Mouse (Mus musculus): Measurements from ENCODE around the gene Gjc3. TPM values are rescaled to one million over a fixed set of nuclear protein-coding genes. Genes with fewer than 3 reads are reported as not detected.
"Not testable (repeated sequence)": the region's sequence is repeated elsewhere in the genome, so short reads cannot be mapped to it uniquely, and the experiment has no call there.

The Gjc3 gene
- polyA plus RNA-seq, 1 experiment = 0.02 TPM

GRCm38 (mm10) chr5:137940948-137941347 is 21.9 kb downstream of the Gjc3 start:
- no peaks in the 10 kb centered on the region for H3K27me3 ChIP-seq (ENCODE audit: control insufficient read depth, insufficient read depth, low read length)
- H3K27ac ChIP-seq (ENCODE audit: control insufficient read depth, insufficient read depth, low read depth, low read length) = no peak overlapping the region
- no peaks in the 10 kb centered on the region for H3K4me1 ChIP-seq (ENCODE audit: control insufficient read depth, insufficient read depth, low read length)
- no peaks in the 10 kb centered on the region for H3K36me3 ChIP-seq (ENCODE audit: control insufficient read depth, insufficient read depth, low read length)
- no peak for TF ChIP-seq CTCF (IDR thresholded peaks at IDR 0.05; ENCODE audit: control insufficient read depth, insufficient read depth, insufficient replicate concordance, low read depth, low read length)
- TF ChIP-seq POLR2A (IDR thresholded peaks at IDR 0.05; ENCODE audit: control insufficient read depth, low read depth, low read length) = no peak
- H3K4me3 ChIP-seq (ENCODE audit: control insufficient read depth, low read depth, low read length) = no peak overlapping the region

- Histone ChIP-seq H3K4me1 (ENCODE audit: control insufficient read depth, insufficient read depth, low read length) (no peaks in the 10 kb centered on the region), H3K27ac (ENCODE audit: control insufficient read depth, insufficient read depth, low read depth, low read length) (no peak overlapping the region), H3K27me3 (ENCODE audit: control insufficient read depth, insufficient read depth, low read length) (no peaks in the 10 kb centered on the region), H3K4me3 (ENCODE audit: control insufficient read depth, low read depth, low read length) (no peak overlapping the region), H3K36me3 (ENCODE audit: control insufficient read depth, insufficient read depth, low read length) (no peaks in the 10 kb centered on the region)
- TF ChIP-seq CTCF (IDR thresholded peaks at IDR 0.05; ENCODE audit: control insufficient read depth, insufficient read depth, insufficient replicate concordance, low read depth, low read length) = no peak
- TF ChIP-seq POLR2A (IDR thresholded peaks at IDR 0.05; ENCODE audit: control insufficient read depth, low read depth, low read length) = no peak
Measured at GRCm38 (mm10) chr5:137937238-137937637, 25.7 kb downstream of the Gjc3 start.

GRCm38 (mm10) chr5:137936486-137936885 is 26.4 kb downstream of the Gjc3 start:
- no peak overlapping the region for H3K27ac ChIP-seq (ENCODE audit: control insufficient read depth, insufficient read depth, low read depth, low read length)
- TF ChIP-seq CTCF (IDR thresholded peaks at IDR 0.05; ENCODE audit: control insufficient read depth, insufficient read depth, insufficient replicate concordance, low read depth, low read length) (no peak), POLR2A (IDR thresholded peaks at IDR 0.05; ENCODE audit: control insufficient read depth, low read depth, low read length) (no peak)
- H3K36me3 ChIP-seq (ENCODE audit: control insufficient read depth, insufficient read depth, low read length) = no peaks in the 10 kb centered on the region
- no peaks in the 10 kb centered on the region for H3K27me3 ChIP-seq (ENCODE audit: control insufficient read depth, insufficient read depth, low read length)
- no peaks in the 10 kb centered on the region for H3K4me1 ChIP-seq (ENCODE audit: control insufficient read depth, insufficient read depth, low read length)
- no peak overlapping the region for H3K4me3 ChIP-seq (ENCODE audit: control insufficient read depth, low read depth, low read length)

GRCm38 (mm10) chr5:137933934-137934333 is 29.0 kb downstream of the Gjc3 start:
- H3K4me3 ChIP-seq (ENCODE audit: control insufficient read depth, low read depth, low read length); H3K27me3 ChIP-seq (ENCODE audit: control insufficient read depth, insufficient read depth, low read length); H3K27ac ChIP-seq (ENCODE audit: control insufficient read depth, insufficient read depth, low read depth, low read length); H3K36me3 ChIP-seq (ENCODE audit: control insufficient read depth, insufficient read depth, low read length); H3K4me1 ChIP-seq (ENCODE audit: control insufficient read depth, insufficient read depth, low read length): not testable (repeated sequence)

- no peak overlapping the region for H3K4me3 ChIP-seq (ENCODE audit: control insufficient read depth, low read depth, low read length)
- no peaks in the 10 kb centered on the region for H3K36me3 ChIP-seq (ENCODE audit: control insufficient read depth, insufficient read depth, low read length)
- no peak for TF ChIP-seq CTCF (IDR thresholded peaks at IDR 0.05; ENCODE audit: control insufficient read depth, insufficient read depth, insufficient replicate concordance, low read depth, low read length)
- TF ChIP-seq POLR2A (IDR thresholded peaks at IDR 0.05; ENCODE audit: control insufficient read depth, low read depth, low read length) = no peak
- H3K27ac ChIP-seq (ENCODE audit: control insufficient read depth, insufficient read depth, low read depth, low read length) = no peak overlapping the region
- no peaks in the 10 kb centered on the region for H3K27me3 ChIP-seq (ENCODE audit: control insufficient read depth, insufficient read depth, low read length)
- H3K4me1 ChIP-seq (ENCODE audit: control insufficient read depth, insufficient read depth, low read length) = peaks cover 3% of the 10 kb centered on the region; the same call in 1 of the 2 replicates
Measured at GRCm38 (mm10) chr5:137928439-137928838, 34.5 kb downstream of the Gjc3 start.

- H3K4me3 ChIP-seq (ENCODE audit: control insufficient read depth, low read depth, low read length) = no peak overlapping the region
- no peak overlapping the region for H3K27ac ChIP-seq (ENCODE audit: control insufficient read depth, insufficient read depth, low read depth, low read length)
- H3K36me3 ChIP-seq (ENCODE audit: control insufficient read depth, insufficient read depth, low read length) = no peaks in the 10 kb centered on the region
- H3K4me1 ChIP-seq (ENCODE audit: control insufficient read depth, insufficient read depth, low read length) = no peaks in the 10 kb centered on the region
- H3K27me3 ChIP-seq (ENCODE audit: control insufficient read depth, insufficient read depth, low read length) = no peaks in the 10 kb centered on the region
- TF ChIP-seq POLR2A (IDR thresholded peaks at IDR 0.05; ENCODE audit: control insufficient read depth, low read depth, low read length) (no peak), CTCF (IDR thresholded peaks at IDR 0.05; ENCODE audit: control insufficient read depth, insufficient read depth, insufficient replicate concordance, low read depth, low read length) (no peak)
Measured at GRCm38 (mm10) chr5:137922171-137922570, 40.7 kb downstream of the Gjc3 start.

GRCm38 (mm10) chr5:137921532-137921931 is 41.4 kb downstream of the Gjc3 start, which contains the start of gene Cyp3a13:
TSS of gene Cyp3a13 (minus strand) at chr5:137921619.
- TF ChIP-seq POLR2A (IDR thresholded peaks at IDR 0.05; ENCODE audit: control insufficient read depth, low read depth, low read length) = no peak
- no peak for TF ChIP-seq CTCF (IDR thresholded peaks at IDR 0.05; ENCODE audit: control insufficient read depth, insufficient read depth, insufficient replicate concordance, low read depth, low read length)
- Histone ChIP-seq H3K27me3 (ENCODE audit: control insufficient read depth, insufficient read depth, low read length) (no peaks in the 10 kb centered on the region), H3K27ac (ENCODE audit: control insufficient read depth, insufficient read depth, low read depth, low read length) (no peak within 1 kb of the TSS)

GRCm38 (mm10) chr5:137915550-137915949 is 47.3 kb downstream of the Gjc3 start:
- TF ChIP-seq POLR2A (IDR thresholded peaks at IDR 0.05; ENCODE audit: control insufficient read depth, low read depth, low read length) = no peak
- TF ChIP-seq CTCF (IDR thresholded peaks at IDR 0.05; ENCODE audit: control insufficient read depth, insufficient read depth, insufficient replicate concordance, low read depth, low read length) = no peak
- H3K36me3 ChIP-seq (ENCODE audit: control insufficient read depth, insufficient read depth, low read length) = no peaks in the 10 kb centered on the region
- no peak overlapping the region for H3K27ac ChIP-seq (ENCODE audit: control insufficient read depth, insufficient read depth, low read depth, low read length)
- H3K4me1 ChIP-seq (ENCODE audit: control insufficient read depth, insufficient read depth, low read length) = no peaks in the 10 kb centered on the region
- H3K27me3 ChIP-seq (ENCODE audit: control insufficient read depth, insufficient read depth, low read length) = no peaks in the 10 kb centered on the region
- no peak overlapping the region for H3K4me3 ChIP-seq (ENCODE audit: control insufficient read depth, low read depth, low read length)

More at GRCm38 (mm10) chr5:137921532-137921931, 41.4 kb downstream of the Gjc3 start, which contains the start of gene Cyp3a13:
- H3K36me3 ChIP-seq (ENCODE audit: control insufficient read depth, insufficient read depth, low read length) = no peaks in the 10 kb centered on the region
- H3K4me1 ChIP-seq (ENCODE audit: control insufficient read depth, insufficient read depth, low read length) = no peaks in the 10 kb centered on the region
- no peak within 1 kb of the TSS for H3K4me3 ChIP-seq (ENCODE audit: control insufficient read depth, low read depth, low read length)

Data from testis, adult 2 months (tissue).